Mouse (Mus musculus) left cerebral cortex, postnatal 36 days (tissue): ENCODE measurements around the gene Tchhl1. TPM values are rescaled to one million over a fixed set of nuclear protein-coding genes. Genes with fewer than 3 reads are reported as not detected.
A peak's percentile ranks its signal among the peaks of the same experiment; 100 is the strongest.
"Not testable (repeated sequence)": the region's sequence is repeated elsewhere in the genome, so short reads cannot be mapped to it uniquely, and the experiment has no call there.

Experiments used
- DNase-seq, 2 experiments: peaks; one replicate each; pipeline ENCODE4 v3.0.0; 2021 to 2022; ENCODE audit warnings: low spot score in 2 of 2, mixed read lengths in 1 of 2
- intact Hi-C: fragments of 180-260 bp; cut with DNase I; formaldehyde crosslinking; loops from one replicate; pipeline ENCODE4 v1.15.1; 2025
- microRNA-seq: library from miRNA; unstranded; fragments of <30 nt; microRNA quantifications from one replicate; pipeline ENCODE4 v1.2.0, GENCODE M21; 2022
- total RNA-seq, 2 experiments: library from RNA; stranded (reverse); gene quantifications; 2 replicates each; pipeline ENCODE4 v1.2.3; 2021

Tchhl1 gene
- total RNA-seq, 2 experiments from 2014 or later: not detected

- intact Hi-C loops: loop anchor here (1.0 to 10.0 kb wide), 2 partner anchors 132 to 380 kb away; no protein-coding TSS in a partner anchor
- not testable (repeated sequence) for DNase-seq
These were observed 26.2 kb downstream of the Tchhl1 start for GRCm38 (mm10) chr3:93494774-93495173.

DNA sequence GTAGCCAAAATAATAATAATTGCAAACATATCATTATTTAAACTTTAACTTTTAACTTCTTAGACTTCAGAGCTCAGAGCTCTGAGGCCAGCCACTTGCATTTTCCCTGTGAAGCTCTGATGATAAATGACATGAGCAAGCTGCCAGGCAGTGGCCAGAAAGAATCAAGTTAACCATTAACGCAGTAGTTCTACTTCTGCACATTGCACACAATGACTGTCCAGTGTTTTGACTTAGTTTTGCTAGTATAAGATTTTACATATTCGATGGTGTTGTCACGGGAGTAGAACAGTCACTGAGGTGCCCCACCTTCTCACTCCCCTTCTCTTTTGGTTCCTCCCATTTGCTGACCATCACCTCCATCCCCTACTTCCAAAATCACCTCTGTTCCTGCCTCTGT lies 28.6 kb downstream of the Tchhl1 start:
- intact Hi-C loops: loop anchor here (10.0 kb wide), 1 partner anchor 382 kb away; no protein-coding TSS in a partner anchor
- no peak for DNase-seq

GRCm38 (mm10) chr3:93499129-93499528 lies 30.6 kb downstream of the Tchhl1 start:
- intact Hi-C loops: loop anchor here (10.0 kb wide), 1 partner anchor 384 kb away; no protein-coding TSS in a partner anchor

DNA sequence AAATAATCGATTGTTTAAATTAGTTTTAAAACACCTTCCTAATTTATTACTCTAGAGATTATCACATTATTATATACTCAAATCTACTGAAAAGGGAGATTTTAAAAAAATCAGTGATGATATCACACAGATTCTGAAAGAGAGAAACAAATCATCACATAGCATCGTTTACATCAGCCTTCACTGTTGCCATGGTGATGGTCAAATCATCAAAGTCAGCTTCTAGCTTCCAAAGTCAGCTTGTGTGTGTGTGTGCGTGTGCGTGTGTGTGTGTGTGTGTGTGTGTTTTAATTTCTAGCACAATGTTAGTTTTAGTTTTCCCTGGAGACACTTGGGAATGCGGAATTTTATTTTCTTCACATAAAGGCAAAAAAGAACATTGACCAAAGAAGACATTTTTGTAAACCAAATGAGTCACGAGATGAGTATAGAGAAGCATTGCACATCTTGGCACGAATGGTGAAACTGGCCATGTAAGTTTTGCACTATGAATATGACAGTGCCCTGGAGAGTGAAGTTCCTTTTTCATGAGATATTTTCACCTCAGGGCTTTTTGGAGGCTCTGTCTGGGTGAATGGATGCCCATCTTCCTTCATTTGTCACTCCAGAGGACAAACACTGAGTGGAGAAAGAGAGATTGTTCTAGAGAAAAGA lies 36.1 kb downstream of the Tchhl1 start:
- no peak for DNase-seq
- intact Hi-C loops: no loop called here

More at GRCm38 (mm10) chr3:93499129-93499528, 30.6 kb downstream of the Tchhl1 start:
- DNase-seq: no peak

DNA sequence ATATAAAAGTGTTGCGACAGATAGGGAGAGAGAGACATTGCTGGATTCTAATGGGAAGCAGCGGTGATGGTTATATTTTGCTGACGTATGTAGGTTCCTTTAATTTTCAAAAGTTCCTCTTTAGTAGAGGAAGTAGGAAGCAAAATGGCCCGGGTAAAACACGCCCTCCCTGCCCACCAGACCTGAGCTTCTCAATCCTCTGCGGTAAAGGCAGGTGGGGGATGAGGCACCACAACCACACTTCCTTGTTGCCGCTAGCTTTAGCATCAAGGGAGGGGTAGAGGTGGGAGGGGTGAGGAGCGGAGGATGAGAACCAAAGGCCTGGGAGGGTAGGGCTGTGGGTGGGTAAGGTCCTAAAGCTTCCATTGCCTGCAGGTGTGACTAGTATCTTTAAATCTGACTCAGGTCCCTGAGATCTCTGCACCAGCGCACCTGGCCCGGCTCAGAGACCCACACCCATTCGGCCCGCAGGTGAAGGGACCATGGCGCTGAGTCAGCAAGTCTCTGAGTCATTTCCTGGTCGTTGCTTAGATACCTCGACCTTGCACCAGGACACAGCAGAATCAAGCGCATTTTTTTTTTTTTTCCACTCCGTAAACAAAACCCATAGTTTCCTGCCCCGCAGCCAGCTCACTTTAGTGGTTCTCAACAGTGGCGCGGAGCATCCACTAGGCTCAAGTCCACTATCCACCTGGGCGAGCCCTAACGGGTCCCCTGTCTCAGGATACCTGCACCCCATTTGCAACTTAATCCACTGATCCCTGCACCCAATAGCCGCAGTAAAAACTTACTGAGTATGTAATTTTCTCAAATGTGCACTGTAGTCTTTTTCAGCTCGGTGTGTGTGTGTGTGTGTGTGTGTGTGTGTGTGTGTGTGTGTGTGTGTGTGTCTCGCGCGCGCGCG lies 37.7 kb downstream of the Tchhl1 start:
- intact Hi-C loops: no loop called here
- no peak for DNase-seq

- intact Hi-C loops: no loop called here
- DNase-seq: no peak
These were observed 38.3 kb downstream of the Tchhl1 start for GRCm38 (mm10) chr3:93506881-93507325.

GRCm38 (mm10) chr3:93509301-93509700 lies 40.7 kb downstream of the Tchhl1 start:
- DNase-seq: no peak
- intact Hi-C loops: no loop called here

DNA sequence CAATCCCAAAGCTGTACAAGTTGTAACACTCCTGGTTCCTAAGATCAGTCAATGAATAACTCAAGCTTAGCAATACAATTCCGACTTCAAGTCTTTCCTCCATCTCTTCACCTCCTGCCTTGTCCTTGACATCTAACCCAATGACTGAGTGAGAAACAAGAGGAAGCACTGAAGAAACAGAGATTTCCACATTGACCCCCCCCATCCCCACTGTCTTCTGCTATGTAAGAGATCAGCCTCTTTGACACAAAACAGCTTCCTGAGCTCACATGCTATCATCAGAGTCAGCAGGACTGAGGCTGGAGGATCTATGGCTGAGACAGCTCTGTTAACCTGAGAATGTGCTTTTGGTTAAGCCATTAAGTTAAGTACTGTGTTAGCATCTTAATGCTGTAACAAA lies 42.5 kb downstream of the Tchhl1 start:
- DNase-seq: no peak
- intact Hi-C loops: no loop called here

- intact Hi-C loops: no loop called here
- no peak for DNase-seq
These were observed 43.2 kb downstream of the Tchhl1 start for GRCm38 (mm10) chr3:93511801-93512200.

DNA sequence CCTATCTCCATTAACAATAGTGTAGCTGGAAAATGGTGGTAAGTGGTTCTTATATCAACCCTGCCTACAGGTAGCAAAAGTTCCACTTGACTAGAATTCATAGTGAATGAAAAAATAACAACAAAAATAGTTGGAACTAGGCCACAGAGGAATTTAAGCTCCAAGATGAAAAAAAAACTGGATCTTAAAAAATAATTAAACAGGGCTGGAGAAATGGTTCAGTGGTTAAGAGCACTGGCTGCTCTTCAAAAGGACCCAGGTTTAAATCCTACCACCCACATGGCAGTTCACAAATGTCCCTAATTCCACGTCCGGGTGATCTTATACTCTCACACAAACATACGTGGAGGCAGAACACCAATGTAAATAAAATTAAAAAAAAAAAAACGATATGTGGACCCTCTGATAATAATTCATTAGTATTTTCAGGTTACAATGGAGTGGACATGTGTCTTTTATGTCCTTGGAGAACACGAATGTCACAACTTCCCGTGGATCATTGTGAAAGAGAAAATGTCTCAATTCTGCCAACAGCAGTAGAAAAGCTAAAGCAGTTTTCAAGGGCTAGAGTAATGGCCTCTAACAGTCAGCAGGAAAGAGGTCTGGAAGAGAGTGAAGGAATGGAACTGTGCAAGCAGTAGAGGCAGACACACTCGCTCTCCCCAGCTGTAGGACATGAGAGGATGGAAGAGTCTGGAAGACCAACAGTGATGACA lies 44.0 kb downstream of the Tchhl1 start:
- no peak for DNase-seq
- intact Hi-C loops: no loop called here

GRCm38 (mm10) chr3:93514628-93515027 lies 46.1 kb downstream of the Tchhl1 start:
- intact Hi-C loops: no loop called here
- DNase-seq: no peak

DNA sequence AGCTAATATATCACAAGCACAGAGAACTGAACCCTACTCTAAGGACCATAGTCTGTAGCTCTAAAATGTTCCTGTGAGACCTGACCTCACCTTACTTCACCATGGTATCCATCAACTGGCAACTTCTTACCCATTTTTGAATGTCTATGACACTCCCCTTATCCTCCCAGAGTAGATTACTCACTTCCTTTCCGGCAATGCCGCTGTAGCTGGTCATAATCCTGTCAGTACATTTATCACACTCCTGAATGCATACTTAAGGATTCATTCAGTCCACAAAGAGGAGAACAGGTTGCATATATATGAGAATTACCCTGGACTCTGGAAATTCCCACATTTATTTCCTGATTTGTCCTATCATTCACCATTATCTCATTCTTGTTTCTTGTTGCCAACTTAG lies 48.8 kb downstream of the Tchhl1 start:
- intact Hi-C loops: no loop called here

DNA sequence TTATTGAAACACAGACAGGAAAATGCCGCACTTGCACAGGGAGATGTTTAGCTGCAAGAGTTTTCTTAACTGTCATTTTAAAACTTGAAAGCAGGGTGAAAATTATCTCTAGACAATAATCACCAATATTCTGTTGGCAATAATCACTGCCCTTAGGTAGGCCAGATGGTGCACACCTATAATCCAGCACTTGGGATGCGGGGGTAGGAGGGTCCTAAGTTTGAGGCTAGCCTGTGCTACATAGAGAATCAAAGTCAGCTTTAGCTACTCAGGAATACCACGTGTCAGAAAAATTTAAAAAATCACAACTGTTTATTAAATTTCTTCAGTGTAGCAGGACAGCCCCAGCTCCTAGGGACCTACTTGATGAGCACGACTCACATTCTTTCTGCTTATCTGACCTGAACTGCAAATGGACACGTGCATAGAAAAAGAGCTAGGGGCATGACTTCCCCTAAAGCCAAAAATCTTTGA lies 51.3 kb downstream of the Tchhl1 start:
- no peak for DNase-seq
- intact Hi-C loops: no loop called here

More for the DNA sequence above, 48.8 kb downstream of the Tchhl1 start:
- no peak for DNase-seq

- peak in 1 of 2 experiments; percentile 9 for DNase-seq
- intact Hi-C loops: no loop called here
These were observed 52.0 kb downstream of the Tchhl1 start, which contains the start of gene S100a11 for GRCm38 (mm10) chr3:93520330-93521193. TSS of gene S100a11 (plus strand) at chr3:93520488.

Small RNAs within 50 kb of the gene (microRNA-seq; reads per million reads assigned to microRNA genes)
- gene Gm22752: not detected

Other genes starting within 250 kb of the Tchhl1 start
- gene Flg, start 195.2 kb upstream of the Tchhl1 start, total RNA-seq: not detected
- not detected for gene Hrnr, start 149.0 kb upstream of the Tchhl1 start, total RNA-seq
- gene Rptn, start 75.1 kb upstream of the Tchhl1 start, total RNA-seq: not detected
- gene Tchh, start 26.4 kb upstream of the Tchhl1 start, total RNA-seq: 1 to 10 TPM; 2.0 to 2.3 TPM
- 1 to 10 TPM; 7.0 to 9.9 TPM for gene S100a11, start 51.7 kb downstream of the Tchhl1 start, total RNA-seq
- 10 to 100 TPM; 32.5 to 40.0 TPM for gene S100a10, start 86.3 kb downstream of the Tchhl1 start, total RNA-seq
- gene Tdpoz2, start 183.9 kb downstream of the Tchhl1 start, total RNA-seq: not detected
- not detected for gene Tdpoz1, start 207.6 kb downstream of the Tchhl1 start, total RNA-seq
- not detected for gene Gm37596, start 224.3 kb downstream of the Tchhl1 start, total RNA-seq